Mouse (Mus musculus) liver, embryonic 11.5 days (tissue): ENCODE data around the gene Tbx6. TPM values are rescaled to one million over a fixed set of nuclear protein-coding genes. Genes with fewer than 3 reads are reported as not detected.
A peak's percentile ranks its signal among the peaks of the same experiment; 100 is the strongest.

Experiments used
- ATAC-seq: fragments of 200-750 bp; cut with Nextera tagmentation; replicated peaks from 2 replicates; pipeline ENCODE4 v1.8.0; 2017; ENCODE audit warnings: moderate number of reproducible peaks, mild to moderate bottlenecking, moderate TSS enrichment, moderate library complexity; ENCODE audit not compliant: low FRiP score
- DNase-seq: peaks from one replicate; pipeline ENCODE4 v3.0.0-alpha.2; 2017; ENCODE audit warnings: low spot score
- H3K27ac ChIP-seq: fragments of 300-500 bp; sonication (generic); 2 replicates; pipeline ENCODE4 v1.5.1; 2014; ENCODE audit warnings: mild to moderate bottlenecking, low read depth, low read length, control low read depth
- H3K27me3 ChIP-seq: fragments of 300-500 bp; sonication (generic); replicated peaks from 2 replicates; pipeline ENCODE4 v1.6.1; 2014; ENCODE audit warnings: low read length, mixed read lengths; ENCODE audit not compliant: control insufficient read depth, insufficient read depth
- H3K36me3 ChIP-seq: fragments of 300-500 bp; sonication (generic); 2 replicates; pipeline ENCODE4 v1.6.1; 2014; ENCODE audit warnings: mild to moderate bottlenecking, low read length, moderate library complexity, mixed read lengths; ENCODE audit not compliant: control insufficient read depth, insufficient read depth
- H3K4me1 ChIP-seq: fragments of 300-500 bp; sonication (generic); replicated peaks from 2 replicates; pipeline ENCODE4 v1.6.1; 2014; ENCODE audit warnings: low read length, mixed read lengths; ENCODE audit not compliant: control insufficient read depth, insufficient read depth
- H3K4me2 ChIP-seq: fragments of 300-500 bp; sonication (generic); 2 replicates; pipeline ENCODE4 v1.6.1; 2014; ENCODE audit warnings: mild to moderate bottlenecking, control low read depth, moderate library complexity
- H3K4me3 ChIP-seq: fragments of 300-500 bp; sonication (generic); 2 replicates; pipeline ENCODE4 v1.5.1; 2014; ENCODE audit warnings: low read depth, low read length, control low read depth
- H3K9ac ChIP-seq: fragments of 300-500 bp; sonication (generic); 2 replicates; pipeline ENCODE4 v1.6.1; 2014; ENCODE audit warnings: low read depth, low read length, control low read depth
- H3K9me3 ChIP-seq: fragments of 300-500 bp; sonication (generic); 2 replicates; pipeline ENCODE4 v1.6.1; 2016; ENCODE audit warnings: low read length, inconsistent platforms, mixed read lengths; ENCODE audit not compliant: control insufficient read depth
- WGBS: fragments of 180-500 bp; shearing (Covaris S2); extraction: QIAGEN DNeasy Blood & Tissue Kit; methylation state at CpG from one replicate; pipeline ENCODE4 v1.1.7; 2014; 5-methylcytosine and 5-hydroxymethylcytosine counted together
- polyA plus RNA-seq: library from polyadenylated mRNA; unstranded; fragments of >200 nt; fragmentation: Nextera tagmentation; extraction: Ambion mirVana; gene quantifications from 2 replicates; pipeline ENCODE4 v1.2.1, GENCODE M21; 2014

Gene Tbx6
- 0.22 and 0.55 TPM in 2 replicates for polyA plus RNA-seq

DNA sequence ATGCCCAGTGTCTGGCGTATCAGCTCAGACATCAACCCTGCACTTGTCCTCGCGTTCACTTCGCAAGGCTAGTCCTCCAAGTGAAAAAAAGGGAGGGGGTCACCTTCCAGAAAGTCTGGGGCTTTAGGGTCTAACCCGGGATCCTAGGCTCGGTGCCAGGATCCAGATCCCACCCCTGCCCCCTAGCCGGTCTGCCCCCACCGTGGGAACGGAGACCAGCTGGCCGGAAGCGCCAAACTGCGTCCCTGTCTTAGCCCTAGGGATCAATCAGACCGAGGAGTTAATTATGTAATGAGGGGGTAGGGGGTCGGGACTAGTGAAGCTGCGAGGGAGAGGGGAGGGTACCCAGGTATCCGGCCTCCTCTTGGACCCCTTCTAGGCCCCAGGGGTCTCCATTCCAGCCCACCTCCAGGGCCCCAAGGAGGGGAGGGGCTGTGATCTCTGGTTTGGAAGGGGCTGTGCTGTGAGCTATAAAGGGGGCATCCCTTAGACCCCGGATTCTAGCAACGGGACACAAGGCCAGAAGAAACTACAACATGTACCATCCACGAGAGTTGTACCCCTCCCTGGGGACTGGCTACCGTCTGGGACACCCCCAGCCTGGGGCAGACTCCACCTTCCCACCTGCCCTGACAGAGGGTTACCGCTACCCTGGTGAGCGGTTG, at the start of gene Tbx6:
Gene Tbx6, plus strand, starts transcription at position 513 of the 665 bp plus-strand sequence.
- ATAC-seq (no peak), DNase-seq (peak; percentile 60)
- peaks cover 33% of the 10 kb centered on the region for H3K4me1 ChIP-seq
- peak within 1 kb of the TSS; percentile 74 for H3K4me2 ChIP-seq
- H3K36me3 ChIP-seq, result peaks cover 13% of the 10 kb centered on the region
- 14% methylated on average over 22 of the region's 22 CpGs for WGBS
- peak within 1 kb of the TSS; percentile 55 for H3K9ac ChIP-seq
- no peaks in the 10 kb centered on the region for H3K27me3 ChIP-seq
- H3K27ac ChIP-seq, result peak within 1 kb of the TSS; percentile 62
- peak within 1 kb of the TSS; percentile 44 for H3K4me3 ChIP-seq
- no peaks in the 10 kb centered on the region for H3K9me3 ChIP-seq

DNA sequence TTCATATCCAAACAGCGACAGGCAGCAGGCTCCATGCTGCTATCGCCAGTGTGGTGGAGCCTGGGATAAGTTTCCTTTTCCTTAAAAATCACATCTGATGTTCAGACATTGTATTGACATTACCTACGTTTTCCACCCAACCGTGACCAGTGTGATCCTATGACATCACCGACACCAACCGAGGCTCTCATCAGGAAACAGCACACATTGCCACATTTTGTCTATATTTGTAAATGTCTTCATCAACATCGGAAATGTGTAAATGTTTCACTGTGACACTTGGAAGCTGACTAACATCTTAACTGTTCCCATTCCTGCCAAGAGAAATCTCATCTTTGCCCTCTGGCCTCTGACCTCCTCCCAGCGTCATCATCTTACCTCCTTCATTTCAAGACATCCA, 45.2 kb upstream of the Tbx6 start:
- Histone ChIP-seq H3K9me3 (no peaks in the 10 kb centered on the region), H3K9ac (no peak overlapping the region), H3K4me1 (no peaks in the 10 kb centered on the region), H3K4me2 (no peak overlapping the region), H3K27me3 (no peaks in the 10 kb centered on the region), H3K4me3 (no peak overlapping the region), H3K27ac (no peak overlapping the region), H3K36me3 (no peaks in the 10 kb centered on the region)
- ATAC-seq, result no peak
- WGBS, result 80% methylated on average over 8 of the region's 8 CpGs
- no peak for DNase-seq

DNA sequence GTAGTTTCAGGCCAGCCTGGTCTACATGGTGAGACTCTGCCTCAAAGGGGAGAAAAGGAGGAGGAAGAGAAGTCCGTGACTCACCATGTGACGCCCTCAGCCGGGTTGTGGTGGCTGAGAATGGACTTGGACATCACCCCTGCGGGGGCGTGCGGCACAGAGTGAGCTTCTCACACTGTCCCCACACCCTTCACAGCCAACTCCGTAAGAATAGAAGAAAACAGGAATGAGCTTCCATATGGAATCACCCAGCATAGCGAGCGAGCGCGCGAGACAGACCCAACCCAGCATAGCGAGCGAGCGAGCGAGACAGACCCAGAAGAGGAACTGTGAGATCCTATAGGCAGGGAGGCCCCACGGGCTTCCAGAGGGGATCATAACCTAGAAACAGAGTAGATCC, 41.7 kb upstream of the Tbx6 start:
- no peak overlapping the region for H3K4me2 ChIP-seq
- 81% methylated on average over 17 of the region's 17 CpGs for WGBS
- no peak overlapping the region for H3K4me3 ChIP-seq
- no peak overlapping the region for H3K9ac ChIP-seq
- ATAC-seq (no peak), DNase-seq (no peak)
- no peaks in the 10 kb centered on the region for H3K4me1 ChIP-seq
- no peaks in the 10 kb centered on the region for H3K9me3 ChIP-seq
- no peaks in the 10 kb centered on the region for H3K36me3 ChIP-seq
- H3K27ac ChIP-seq, result no peak overlapping the region
- no peaks in the 10 kb centered on the region for H3K27me3 ChIP-seq

DNA sequence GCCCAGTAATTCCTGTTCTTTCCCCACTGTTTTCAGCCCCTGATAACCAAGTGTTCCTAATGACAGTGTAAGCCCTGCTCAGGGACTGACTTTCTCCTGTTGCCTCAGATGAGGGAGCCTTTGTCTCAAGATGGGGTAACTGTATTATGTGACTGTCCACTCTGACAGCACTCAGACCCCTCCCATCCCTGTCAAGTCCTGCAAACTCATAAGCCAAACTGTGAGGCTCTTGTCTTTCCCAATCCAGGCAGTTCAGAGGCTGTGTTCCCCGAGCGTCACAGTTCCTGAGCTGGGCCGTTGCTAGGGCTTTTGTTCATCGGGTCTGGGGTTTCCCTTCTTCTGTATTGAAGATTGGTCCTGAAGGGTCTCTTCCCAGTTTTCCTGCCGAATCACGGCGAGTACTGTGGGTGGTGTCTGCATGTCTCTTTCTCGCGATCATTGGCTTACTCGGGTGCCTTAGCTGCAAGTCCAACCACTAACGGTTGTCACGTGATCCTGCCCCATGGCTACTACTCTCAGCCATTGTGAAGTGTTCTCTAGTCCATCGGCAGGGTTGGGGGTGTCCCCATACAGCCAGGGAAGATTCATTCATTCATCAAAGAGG, 41.0 kb upstream of the Tbx6 start:
- ATAC-seq (no peak), DNase-seq (no peak)
- Histone ChIP-seq H3K27ac (no peak overlapping the region), H3K9ac (no peak overlapping the region), H3K27me3 (no peaks in the 10 kb centered on the region), H3K4me2 (no peak overlapping the region), H3K4me3 (no peak overlapping the region), H3K4me1 (no peaks in the 10 kb centered on the region), H3K36me3 (no peaks in the 10 kb centered on the region), H3K9me3 (no peaks in the 10 kb centered on the region)
- WGBS, result 84% methylated on average over 13 of the region's 13 CpGs

DNA sequence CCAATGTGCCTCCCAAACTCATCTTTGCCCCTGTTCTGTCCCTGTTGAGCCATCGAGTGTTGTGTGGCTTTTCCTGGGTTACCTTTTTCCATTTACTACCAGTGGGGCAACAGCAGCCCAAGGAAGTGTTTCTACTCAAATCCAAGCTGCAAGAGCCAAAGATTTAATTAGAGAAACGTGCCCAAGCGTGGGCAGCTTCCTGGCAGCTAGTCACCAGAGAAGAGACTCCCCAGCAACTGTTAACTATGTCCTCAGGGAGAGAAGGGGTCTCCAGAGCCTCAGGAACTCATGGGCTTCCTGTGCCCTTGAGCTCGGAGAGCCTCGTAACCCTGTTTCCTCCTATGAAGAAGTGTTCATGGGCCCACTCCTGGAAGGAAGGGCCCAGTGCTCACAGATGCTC, 40.3 kb upstream of the Tbx6 start:
- no peak for DNase-seq
- WGBS, result 66% methylated on average over 5 of the region's 5 CpGs

DNA sequence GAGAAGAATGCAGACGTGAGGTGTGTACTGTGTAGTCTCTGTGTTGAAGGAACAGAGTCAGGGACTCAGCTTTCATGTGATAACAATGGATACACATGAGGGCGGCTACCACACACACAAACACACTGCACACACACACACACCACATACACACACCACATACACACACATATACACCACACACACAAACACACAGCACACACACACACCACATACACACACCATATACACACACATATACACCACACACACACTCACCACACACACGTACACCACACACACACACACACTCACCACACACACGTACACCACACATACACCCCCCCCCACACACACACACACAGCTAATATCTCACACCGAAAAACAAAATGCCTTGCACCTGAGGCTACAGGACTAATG, 39.8 kb upstream of the Tbx6 start:
- WGBS, result 83% methylated on average over 5 of the region's 5 CpGs

More for the DNA sequence above, 40.3 kb upstream of the Tbx6 start:
- H3K9ac ChIP-seq, result no peak overlapping the region
- H3K4me3 ChIP-seq, result no peak overlapping the region
- H3K4me1 ChIP-seq, result no peaks in the 10 kb centered on the region
- H3K27ac ChIP-seq, result no peak overlapping the region
- ATAC-seq, result no peak
- H3K9me3 ChIP-seq, result no peaks in the 10 kb centered on the region
- H3K4me2 ChIP-seq, result no peak overlapping the region
- no peaks in the 10 kb centered on the region for H3K36me3 ChIP-seq
- H3K27me3 ChIP-seq, result no peaks in the 10 kb centered on the region

DNA sequence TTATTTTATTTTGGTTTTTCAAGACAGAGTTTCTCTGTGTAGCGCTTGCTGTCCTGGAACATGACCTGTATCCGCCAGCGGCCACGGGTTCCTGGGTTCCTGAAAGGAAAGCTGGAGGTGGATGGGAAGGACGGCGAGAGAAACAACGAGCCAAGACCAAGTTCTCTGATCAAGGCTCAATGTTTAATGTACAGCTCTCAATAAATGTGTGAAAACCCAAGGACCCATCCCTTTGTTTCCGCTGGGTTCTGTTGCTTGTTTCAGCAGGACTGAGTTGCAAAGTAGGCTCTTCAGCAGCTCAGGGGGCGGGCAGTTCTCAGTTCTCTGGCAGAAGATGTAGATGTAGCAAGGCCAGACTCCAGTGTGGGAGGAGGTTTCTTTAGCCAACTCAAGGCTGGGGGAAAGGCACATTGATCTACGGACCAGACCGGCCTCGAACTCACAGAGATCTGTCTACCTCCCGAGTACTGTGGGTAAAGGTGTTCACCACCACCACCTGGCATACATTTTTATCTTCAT, 39.3 kb upstream of the Tbx6 start:
- ATAC-seq (no peak), DNase-seq (no peak)
- Histone ChIP-seq H3K36me3 (no peaks in the 10 kb centered on the region), H3K27me3 (no peaks in the 10 kb centered on the region), H3K9me3 (no peaks in the 10 kb centered on the region), H3K9ac (no peak overlapping the region), H3K27ac (no peak overlapping the region), H3K4me3 (no peak overlapping the region), H3K4me1 (0 out of 2 replicates have a peak, but pooled peaks cover 2% of the 10 kb centered on the region), H3K4me2 (no peak overlapping the region)
- WGBS, result 89% methylated on average over 13 of the region's 13 CpGs

More for the DNA sequence above, 39.8 kb upstream of the Tbx6 start:
- H3K27ac ChIP-seq, result no peak overlapping the region
- H3K36me3 ChIP-seq, result no peaks in the 10 kb centered on the region
- DNase-seq, result no peak
- H3K4me2 ChIP-seq, result no peak overlapping the region
- H3K27me3 ChIP-seq, result no peaks in the 10 kb centered on the region
- no peaks in the 10 kb centered on the region for H3K9me3 ChIP-seq
- H3K4me3 ChIP-seq, result no peak overlapping the region
- ATAC-seq, result no peak
- 0 out of 2 replicates have a peak, but pooled peaks cover 1% of the 10 kb centered on the region for H3K4me1 ChIP-seq
- H3K9ac ChIP-seq, result no peak overlapping the region

DNA sequence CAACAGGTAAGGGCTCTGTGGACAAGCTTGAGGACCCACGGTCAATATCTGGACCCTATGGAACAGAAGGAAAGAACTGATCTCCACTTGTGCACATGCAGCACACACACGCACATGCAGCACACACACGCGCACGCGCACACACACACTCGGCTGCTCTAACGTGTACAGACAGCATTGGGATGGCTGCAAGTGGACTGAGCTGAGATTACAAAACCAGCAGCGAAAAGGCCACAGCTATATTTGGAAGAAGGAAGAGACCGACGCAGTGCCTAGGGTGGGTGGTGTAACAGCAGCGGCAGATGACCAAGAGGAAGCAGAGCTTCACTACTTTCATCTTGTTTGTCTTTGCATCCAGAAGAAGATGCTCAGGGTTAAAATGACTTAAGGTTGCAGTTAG, 35.2 kb upstream of the Tbx6 start:
- no peaks in the 10 kb centered on the region for H3K27me3 ChIP-seq
- ATAC-seq, result no peak
- H3K9ac ChIP-seq, result 0 out of 2 replicates have a peak overlapping the region, but pooled peaks have one; percentile 22
- H3K4me1 ChIP-seq, result 0 out of 2 replicates have a peak, but pooled peaks cover 2% of the 10 kb centered on the region
- H3K4me3 ChIP-seq, result peak overlapping the region; percentile 15; the same call in 1 of the 2 replicates
- no peaks in the 10 kb centered on the region for H3K36me3 ChIP-seq
- H3K27ac ChIP-seq, result peak overlapping the region; percentile 70; the same call in 1 of the 2 replicates
- DNase-seq, result no peak
- H3K4me2 ChIP-seq, result peak overlapping the region; percentile 41
- no peaks in the 10 kb centered on the region for H3K9me3 ChIP-seq
- WGBS, result 56% methylated on average over 12 of the region's 12 CpGs
